Comparison of ENCODE assay signal across 17 mouse cellular contexts in the genomic region with DNA sequence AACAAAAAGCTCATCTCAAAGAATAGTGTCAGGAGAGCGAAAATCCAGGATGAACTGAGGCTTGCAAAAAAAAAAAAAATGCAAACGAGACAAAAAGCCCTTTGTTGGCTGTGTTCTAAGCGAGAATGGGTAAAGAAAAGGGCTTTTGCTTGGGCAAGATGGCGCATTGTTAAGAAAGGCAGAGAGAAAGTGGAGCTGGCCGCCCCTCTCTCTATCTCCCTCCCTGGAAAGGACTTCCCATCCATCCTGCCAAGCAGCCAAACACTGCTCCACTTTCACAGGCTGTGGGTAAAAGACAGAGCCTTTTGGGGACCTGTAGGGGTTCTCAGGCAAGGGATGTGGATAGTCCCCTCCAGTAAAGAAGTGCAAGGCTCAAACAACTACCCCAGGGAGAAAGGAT. TPM values are rescaled to one million over a fixed set of nuclear protein-coding genes. Genes with fewer than 3 reads are reported as not detected.
DNase-seq lines count a peak whose midpoint lies in the region; ATAC-seq and TF ChIP-seq lines count a peak whose summit lies in the region.
"Had no signal": no experiment of that assay in that cellular context is flagged by ENCODE, and none has a peak within 500 bp of the region (broad histone marks: within the 10 kb centered on the region; RNA-seq: fewer than 3 reads in every experiment).

No protein-coding gene starts in this region.

- no peaks in the 10 kb centered on the region for H3K9me3 ChIP-seq in forebrain, embryonic 11.5 days (ENCODE audit: control insufficient read depth, low read length)
- no peaks in the 10 kb centered on the region for H3K9me3 ChIP-seq in hindbrain, embryonic 14.5 days (ENCODE audit: control insufficient read depth, low read length)
- H3K9me3 ChIP-seq in midbrain, embryonic 16.5 days (replicated peaks; ENCODE audit: control insufficient read depth, low read length, poor library complexity, severe bottlenecking): no peaks in the 10 kb centered on the region
- H3K9me3 ChIP-seq in liver, postnatal 0 days (ENCODE audit: low read length): no peaks in the 10 kb centered on the region
- H3K9me3 ChIP-seq: embryonic facial prominence, embryonic 13.5 days had no signal

- no peak overlapping the region for H3K4me3 ChIP-seq in forebrain, embryonic 11.5 days (ENCODE audit: low read depth, low read length)
- H3K4me3 ChIP-seq in hindbrain, embryonic 14.5 days (replicated peaks; ENCODE audit: low read length): no peak overlapping the region
- H3K4me3 ChIP-seq in midbrain, embryonic 16.5 days (ENCODE audit: low read depth, low read length): no peak overlapping the region
- no peak overlapping the region for H3K4me3 ChIP-seq in liver, postnatal 0 days (ENCODE audit: low read depth, low read length)
- H3K4me3 ChIP-seq: embryonic facial prominence, embryonic 13.5 days had no signal

- 12% methylated on average over 5 of the region's 5 CpGs for WGBS in forebrain, embryonic 11.5 days
- 18% methylated on average over 5 of the region's 5 CpGs for WGBS in hindbrain, embryonic 14.5 days
- 19% methylated on average over 5 of the region's 5 CpGs for WGBS in midbrain, embryonic 16.5 days
- 59% methylated on average over 5 of the region's 5 CpGs for WGBS in liver, postnatal 0 days (ENCODE audit: insufficient replicate concordance)

- H3K9ac ChIP-seq in forebrain, embryonic 11.5 days (ENCODE audit: low read length): no peak overlapping the region; the same call in 1 of the 2 replicates
- no peak overlapping the region for H3K9ac ChIP-seq in hindbrain, embryonic 14.5 days
- no peak overlapping the region for H3K9ac ChIP-seq in midbrain, embryonic 16.5 days (ENCODE audit: low read depth, low read length)
- H3K9ac ChIP-seq in liver, postnatal 0 days (replicated peaks): no peak overlapping the region
- H3K9ac ChIP-seq: embryonic facial prominence, embryonic 13.5 days had no signal

- TF ChIP-seq EP300 in liver, postnatal 0 days (IDR thresholded peaks at IDR 0.05; ENCODE audit: low read depth): no peak

- H3K27me3 ChIP-seq in forebrain, embryonic 11.5 days (ENCODE audit: control insufficient read depth, insufficient read depth, low read length): no peaks in the 10 kb centered on the region
- H3K27me3 ChIP-seq in hindbrain, embryonic 14.5 days (ENCODE audit: control insufficient read depth, insufficient read depth, low read length): no peaks in the 10 kb centered on the region
- no peaks in the 10 kb centered on the region for H3K27me3 ChIP-seq in midbrain, embryonic 16.5 days (ENCODE audit: control insufficient read depth, insufficient read depth, low read depth, low read length)
- H3K27me3 ChIP-seq in liver, postnatal 0 days (ENCODE audit: insufficient read depth, low read length): no peaks in the 10 kb centered on the region

- H3K4me1 ChIP-seq in forebrain, embryonic 11.5 days (replicated peaks; ENCODE audit: control insufficient read depth, insufficient read depth, low read length): peaks cover 9% of the 10 kb centered on the region; the same call in 1 of the 2 replicates
- H3K4me1 ChIP-seq in hindbrain, embryonic 14.5 days (replicated peaks; ENCODE audit: control insufficient read depth, insufficient read depth, low read length): 0 out of 2 replicates have a peak, but pooled peaks cover 6% of the 10 kb centered on the region
- H3K4me1 ChIP-seq in midbrain, embryonic 16.5 days (ENCODE audit: control insufficient read depth, insufficient read depth, low read length): no peaks in the 10 kb centered on the region
- H3K4me1 ChIP-seq in liver, postnatal 0 days (ENCODE audit: insufficient read depth): no peaks in the 10 kb centered on the region
- H3K4me1 ChIP-seq: embryonic facial prominence, embryonic 13.5 days had no signal

- no peak for TF ChIP-seq CTCF in liver, postnatal 0 days (IDR thresholded peaks at IDR 0.05; ENCODE audit: low read depth)

- peak overlapping the region; percentile 77 for H3K27ac ChIP-seq in forebrain, embryonic 11.5 days (ENCODE audit: low read depth, low read length)
- H3K27ac ChIP-seq in hindbrain, embryonic 14.5 days: peak overlapping the region; percentile 55
- peak overlapping the region; percentile 52 for H3K27ac ChIP-seq in midbrain, embryonic 16.5 days (ENCODE audit: low read length)
- H3K27ac ChIP-seq in liver, postnatal 0 days (ENCODE audit: low read depth): no peak overlapping the region
- H3K27ac ChIP-seq: embryonic facial prominence, embryonic 13.5 days had no signal

- peaks cover 3% of the 10 kb centered on the region; the same call in 1 of the 2 replicates for H3K36me3 ChIP-seq in forebrain, embryonic 11.5 days (ENCODE audit: control insufficient read depth, insufficient read depth, low read length)
- H3K36me3 ChIP-seq in hindbrain, embryonic 14.5 days (replicated peaks; ENCODE audit: control insufficient read depth, insufficient read depth): no peaks in the 10 kb centered on the region
- no peaks in the 10 kb centered on the region for H3K36me3 ChIP-seq in midbrain, embryonic 16.5 days (ENCODE audit: control insufficient read depth, insufficient read depth, low read length)
- H3K36me3 ChIP-seq in liver, postnatal 0 days (replicated peaks; ENCODE audit: insufficient read depth, low read length): no peaks in the 10 kb centered on the region
- H3K36me3 ChIP-seq: embryonic facial prominence, embryonic 13.5 days had no signal

- peak; percentile 10 for DNase-seq in cerebellum, adult 11-12 months
- no peak for DNase-seq in forebrain, embryonic 11.5 days (ENCODE audit: low spot score)
- no peak for DNase-seq in hindbrain, embryonic 14.5 days (ENCODE audit: low spot score)
- DNase-seq in liver, postnatal 0 days: no peak
- no peak for DNase-seq in heart, adult 9 months (ENCODE audit: low spot score in 2 of 2)
- DNase-seq: adrenal gland, postnatal 14 days; heart, postnatal 10 days; kidney, adult 11 months; spleen, adult 18-20 months had no signal

- H3K4me2 ChIP-seq in forebrain, embryonic 11.5 days (ENCODE audit: low read depth, low read length, severe bottlenecking): no peak overlapping the region
- no peak overlapping the region for H3K4me2 ChIP-seq in hindbrain, embryonic 14.5 days (replicated peaks)
- no peak overlapping the region for H3K4me2 ChIP-seq in midbrain, embryonic 16.5 days (ENCODE audit: low read length)
- no peak overlapping the region for H3K4me2 ChIP-seq in liver, postnatal 0 days (ENCODE audit: low read depth, low read length)
- H3K4me2 ChIP-seq: embryonic facial prominence, embryonic 13.5 days had no signal

- no peak for ATAC-seq in cerebellum, adult (ENCODE audit: insufficient number of reproducible peaks, low FRiP score, low TSS enrichment)
- peak; percentile 18; the same call in 1 of the 2 replicates for ATAC-seq in forebrain, embryonic 11.5 days (replicated peaks; ENCODE audit: low FRiP score)
- ATAC-seq in hindbrain, embryonic 14.5 days (ENCODE audit: low FRiP score): 0 out of 2 replicates have a peak, but pooled peaks have one; percentile 27
- ATAC-seq in midbrain, embryonic 16.5 days: 0 out of 2 replicates have a peak, but pooled peaks have one; percentile 42
- no peak for ATAC-seq in liver, postnatal 0 days
- ATAC-seq in CD4-positive, CD25-positive, alpha-beta regulatory T cell, adult 4 months: no peak
- ATAC-seq: lung, postnatal 0 days had no signal

RNA-seq across cellular contexts. Expression of a gene that starts 9.6 kb away (rescaled TPM):
- 13.7 and 15.0 TPM in 2 replicates for polyA plus RNA-seq in forebrain, embryonic 11.5 days (2014; fragmentation: Nextera tagmentation; extraction: Ambion mirVana)
- polyA plus RNA-seq in hindbrain, embryonic 14.5 days (2014; fragmentation: Nextera tagmentation; extraction: Ambion mirVana): 7.5 and 8.8 TPM in 2 replicates
- 8.4 and 10.8 TPM in 2 replicates for polyA plus RNA-seq in midbrain, embryonic 16.5 days (2015; fragmentation: Nextera tagmentation; extraction: Ambion mirVana)
- polyA plus RNA-seq in liver, postnatal 0 days (2015; fragmentation: Nextera tagmentation; extraction: Ambion mirVana): 0.04 TPM in 1 of 2 replicates, not detected in the other
- not detected for polyA plus RNA-seq in CD4-positive, CD25-positive, alpha-beta regulatory T cell, adult 4 months (2017; shearing (Covaris generic))
- polyA plus RNA-seq: gonadal fat pad, adult 2 months; large intestine, adult 2 months; liver, adult 2 months had no signal

Comparison
In these comparisons a context has a peak if more than half of its experiments do, and no peak if none do; other contexts are left out.
1. ATAC-seq: peak in forebrain, embryonic 11.5 days (single experiment), hindbrain, embryonic 14.5 days (single experiment) and midbrain, embryonic 16.5 days (single experiment); none in cerebellum, adult (single experiment), liver, postnatal 0 days (single experiment) and CD4-positive, CD25-positive, alpha-beta regulatory T cell, adult 4 months (single experiment).